Mouse (Mus musculus): ENCODE results near the gene Rad23b.

DNA sequence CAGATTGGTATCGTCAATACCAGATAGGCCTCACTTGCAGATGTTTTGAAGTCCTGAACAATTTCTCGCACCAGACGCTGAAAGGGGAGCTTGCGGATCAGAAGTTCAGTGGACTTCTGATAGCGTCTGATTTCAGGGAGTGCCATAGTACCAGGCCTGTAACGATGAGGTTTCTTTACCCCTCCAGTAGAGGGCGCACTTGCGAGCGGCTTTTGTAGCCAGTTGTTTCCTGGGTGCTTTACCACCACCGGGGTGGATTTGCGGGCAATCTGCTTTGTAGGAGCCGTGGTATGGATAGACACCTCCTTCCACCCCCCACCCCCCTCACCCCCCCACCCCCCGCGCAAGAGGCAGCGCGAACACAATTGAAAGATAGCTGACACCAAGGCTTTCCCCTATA lies 59.2 kb downstream of the Rad23b start:
- no peak for TF ChIP-seq CTCF (IDR thresholded peaks at IDR 0.05; ENCODE audit: low read depth)
- no peak for TF ChIP-seq EP300 (IDR thresholded peaks at IDR 0.05; ENCODE audit: low read depth)
